Mouse (Mus musculus): ENCODE data around the gene Atp6v1g2. TPM values are rescaled to one million over a fixed set of nuclear protein-coding genes. Genes with fewer than 3 reads are reported as not detected.
"Not testable (repeated sequence)": the region's sequence is repeated elsewhere in the genome, so short reads cannot be mapped to it uniquely, and the experiment has no call there.

Atp6v1g2 gene
- polyA plus RNA-seq, 1 experiment from 2014 or later: 4.3 TPM

GRCm38 (mm10) chr17:35232659-35233058 lies 801 bp upstream of the Atp6v1g2 start:
- WGBS: 51% methylated on average over 5 of the region's 5 CpGs
- H3K9ac ChIP-seq: 0 out of 2 replicates have a peak overlapping the region, but pooled peaks have one; percentile 5
- H3K4me3 ChIP-seq (replicated peaks): no peak overlapping the region
- ATAC-seq: no peak
- peaks cover 31% of the 10 kb centered on the region for H3K4me1 ChIP-seq (replicated peaks)
- peaks cover 19% of the 10 kb centered on the region for H3K36me3 ChIP-seq
- no peaks in the 10 kb centered on the region for H3K27me3 ChIP-seq (replicated peaks)
- H3K27ac ChIP-seq: peak overlapping the region; percentile 74; the same call in 1 of the 2 replicates
- H3K4me2 ChIP-seq (replicated peaks): 0 out of 2 replicates have a peak overlapping the region, but pooled peaks have one; percentile 20
- no peaks in the 10 kb centered on the region for H3K9me3 ChIP-seq

- Histone ChIP-seq H3K4me2 (replicated peaks) (peak overlapping the region; percentile 88), H3K4me1 (replicated peaks) (peaks cover 28% of the 10 kb centered on the region), H3K36me3 (peaks cover 15% of the 10 kb centered on the region), H3K4me3 (replicated peaks) (0 out of 2 replicates have a peak overlapping the region, but pooled peaks have one; percentile 57), H3K27ac (peak overlapping the region; percentile 74)
- H3K9ac ChIP-seq; ATAC-seq; H3K9me3 ChIP-seq; H3K27me3 ChIP-seq (replicated peaks): not testable (repeated sequence)
- WGBS: 79% methylated on average over 7 of the region's 7 CpGs
Observed at GRCm38 (mm10) chr17:35234090-35234489, 630 bp downstream of the Atp6v1g2 start.

GRCm38 (mm10) chr17:35234903-35235302 lies 1.4 kb downstream of the Atp6v1g2 start:
- Histone ChIP-seq H3K4me2 (replicated peaks) (peak overlapping the region; percentile 88), H3K27me3 (replicated peaks) (no peaks in the 10 kb centered on the region), H3K27ac (peak overlapping the region; percentile 98), H3K36me3 (peaks cover 7% of the 10 kb centered on the region; the same call in 1 of the 2 replicates), H3K9ac (peak overlapping the region; percentile 86), H3K4me1 (replicated peaks) (peaks cover 26% of the 10 kb centered on the region), H3K4me3 (replicated peaks) (peak overlapping the region; percentile 57), H3K9me3 (no peaks in the 10 kb centered on the region)
- WGBS: 7% methylated on average over 31 of the region's 31 CpGs
- peak; percentile 21 for ATAC-seq

GRCm38 (mm10) chr17:35235614-35236389 lies 2.3 kb downstream of the Atp6v1g2 start, which contains the start of gene Nfkbil1:
Gene Nfkbil1, minus strand, starts transcription at chr17:35235792.
- peak; percentile 90 for ATAC-seq
- no peaks in the 10 kb centered on the region for H3K9me3 ChIP-seq
- peak within 1 kb of the TSS; percentile 98 for H3K27ac ChIP-seq
- H3K4me3 ChIP-seq (replicated peaks): peak within 1 kb of the TSS; percentile 57
- H3K4me1 ChIP-seq (replicated peaks): peaks cover 33% of the 10 kb centered on the region
- H3K4me2 ChIP-seq (replicated peaks): peak within 1 kb of the TSS; percentile 88
- H3K36me3 ChIP-seq: peaks cover 7% of the 10 kb centered on the region; the same call in 1 of the 2 replicates
- WGBS: under 1% methylated on average over 35 of the region's 35 CpGs
- peak within 1 kb of the TSS; percentile 86 for H3K9ac ChIP-seq
- no peaks in the 10 kb centered on the region for H3K27me3 ChIP-seq (replicated peaks)

- Histone ChIP-seq H3K9ac (peak overlapping the region; percentile 86), H3K4me1 (replicated peaks) (peaks cover 34% of the 10 kb centered on the region), H3K4me3 (replicated peaks) (peak overlapping the region; percentile 57), H3K36me3 (peaks cover under 1% of the 10 kb centered on the region; the same call in 1 of the 2 replicates), H3K9me3 (no peaks in the 10 kb centered on the region), H3K4me2 (replicated peaks) (peak overlapping the region; percentile 88), H3K27ac (peak overlapping the region; percentile 98), H3K27me3 (replicated peaks) (no peaks in the 10 kb centered on the region)
- ATAC-seq: peak; percentile 61
- 1% methylated on average over 18 of the region's 18 CpGs for WGBS
Observed at GRCm38 (mm10) chr17:35236390-35236746, 2.9 kb downstream of the Atp6v1g2 start.

- no peak overlapping the region; the same call in 1 of the 2 replicates for H3K4me2 ChIP-seq (replicated peaks)
- no peaks in the 10 kb centered on the region for H3K27me3 ChIP-seq (replicated peaks)
- H3K27ac ChIP-seq: no peak overlapping the region
- 77% methylated on average over 9 of the region's 9 CpGs for whole genome bisulfite sequencing
- no peaks in the 10 kb centered on the region for H3K9me3 ChIP-seq
- H3K4me1 ChIP-seq (replicated peaks): peaks cover 31% of the 10 kb centered on the region
- H3K4me3 ChIP-seq (replicated peaks): no peak overlapping the region
- H3K36me3 ChIP-seq: no peaks in the 10 kb centered on the region
- no peak overlapping the region for H3K9ac ChIP-seq
- no peak for ATAC-seq
Observed at GRCm38 (mm10) chr17:35236996-35237395, 3.5 kb downstream of the Atp6v1g2 start.

GRCm38 (mm10) chr17:35237504-35237903 lies 4.0 kb downstream of the Atp6v1g2 start:
- no peaks in the 10 kb centered on the region for H3K27me3 ChIP-seq (replicated peaks)
- no peak overlapping the region for H3K4me3 ChIP-seq (replicated peaks)
- WGBS: 94% methylated on average over 12 of the region's 12 CpGs
- no peak for ATAC-seq
- H3K27ac ChIP-seq: no peak overlapping the region
- no peak overlapping the region for H3K9ac ChIP-seq
- no peak overlapping the region for H3K4me2 ChIP-seq (replicated peaks)
- no peaks in the 10 kb centered on the region for H3K9me3 ChIP-seq
- H3K4me1 ChIP-seq (replicated peaks): peaks cover 28% of the 10 kb centered on the region
- H3K36me3 ChIP-seq: no peaks in the 10 kb centered on the region

GRCm38 (mm10) chr17:35239700-35240099 lies 6.2 kb downstream of the Atp6v1g2 start:
- no peak overlapping the region for H3K4me3 ChIP-seq (replicated peaks)
- 0 out of 2 replicates have a peak overlapping the region, but pooled peaks have one; percentile 96 for H3K27ac ChIP-seq
- peaks cover 12% of the 10 kb centered on the region for H3K36me3 ChIP-seq
- H3K4me1 ChIP-seq (replicated peaks): peaks cover 24% of the 10 kb centered on the region
- H3K9me3 ChIP-seq: no peaks in the 10 kb centered on the region
- H3K9ac ChIP-seq: no peak overlapping the region
- no peaks in the 10 kb centered on the region for H3K27me3 ChIP-seq (replicated peaks)
- no peak for ATAC-seq
- H3K4me2 ChIP-seq (replicated peaks): no peak overlapping the region
- 83% methylated on average over 5 of the region's 5 CpGs for WGBS

GRCm38 (mm10) chr17:35240384-35241304 lies 7.2 kb downstream of the Atp6v1g2 start:
- Histone ChIP-seq H3K4me1 (replicated peaks) (peaks cover 33% of the 10 kb centered on the region), H3K27me3 (replicated peaks) (no peaks in the 10 kb centered on the region), H3K27ac (peak overlapping the region; percentile 96), H3K9ac (peak overlapping the region; percentile 28; the same call in 1 of the 2 replicates), H3K4me2 (replicated peaks) (peak overlapping the region; percentile 88), H3K4me3 (replicated peaks) (peak overlapping the region; percentile 73), H3K9me3 (no peaks in the 10 kb centered on the region), H3K36me3 (peaks cover 21% of the 10 kb centered on the region)
- no peak for ATAC-seq
- WGBS: 26% methylated on average over 12 of the region's 12 CpGs

GRCm38 (mm10) chr17:35241305-35242014 lies 8.0 kb downstream of the Atp6v1g2 start, which contains the start of gene Ddx39b:
Gene Ddx39b, plus strand, starts transcription at chr17:35241746.
- no peaks in the 10 kb centered on the region for H3K9me3 ChIP-seq
- peak within 1 kb of the TSS; percentile 96 for H3K27ac ChIP-seq
- H3K4me2 ChIP-seq (replicated peaks): peak within 1 kb of the TSS; percentile 88
- H3K27me3 ChIP-seq (replicated peaks): no peaks in the 10 kb centered on the region
- ATAC-seq: peak; percentile 93
- peaks cover 37% of the 10 kb centered on the region for H3K4me1 ChIP-seq (replicated peaks)
- WGBS: under 1% methylated on average over 69 of the region's 69 CpGs
- H3K9ac ChIP-seq: peak within 1 kb of the TSS; percentile 98
- H3K4me3 ChIP-seq (replicated peaks): peak within 1 kb of the TSS; percentile 73
- H3K36me3 ChIP-seq: peaks cover 27% of the 10 kb centered on the region
